ENCODE assay signal across 23 mouse cellular contexts in genomic region chr11:39963705-39964104, GRCm38 (mm10).
"Had no signal": no experiment of that assay in that cellular context is flagged by ENCODE, and none has a peak within 500 bp of the region (broad histone marks: within the 10 kb centered on the region; RNA-seq: fewer than 3 reads in every experiment).

No protein-coding gene starts in this region.

- H3K27me3 ChIP-seq: forebrain, embryonic 15.5 days; heart, embryonic 13.5 days; heart, embryonic 15.5 days; hindbrain, embryonic 13.5 days; hindbrain, embryonic 15.5 days; limb, embryonic 13.5 days; limb, embryonic 15.5 days; liver, embryonic 12.5 days had no signal

- H3K36me3 ChIP-seq: forebrain, embryonic 15.5 days; heart, embryonic 13.5 days; heart, embryonic 15.5 days; hindbrain, embryonic 13.5 days; hindbrain, embryonic 15.5 days; limb, embryonic 13.5 days; limb, embryonic 15.5 days; liver, embryonic 12.5 days had no signal

- H3K4me2 ChIP-seq: forebrain, embryonic 15.5 days; heart, embryonic 11.5 days; heart, embryonic 13.5 days; heart, embryonic 15.5 days; hindbrain, embryonic 13.5 days; hindbrain, embryonic 15.5 days; limb, embryonic 13.5 days; limb, embryonic 15.5 days; liver, embryonic 12.5 days had no signal

- DNase-seq: gastrocnemius, adult 2 months; gastrocnemius, postnatal 10 days; gastrocnemius, postnatal 25 days; heart, adult 2 months; heart, postnatal 14 days; heart, postnatal 36 days; kidney, adult 18-20 months; kidney, postnatal 10 days; kidney, postnatal 4 days; layer of hippocampus, adult 9-11 months; layer of hippocampus, postnatal 36 days; left cerebral cortex, postnatal 4 days had no signal

- H3K9me3 ChIP-seq: forebrain, embryonic 15.5 days; heart, embryonic 13.5 days; heart, embryonic 15.5 days; hindbrain, embryonic 13.5 days; hindbrain, embryonic 15.5 days; limb, embryonic 13.5 days; limb, embryonic 15.5 days; liver, embryonic 12.5 days had no signal

- ATAC-seq: forebrain, embryonic 15.5 days; hindbrain, postnatal 0 days; liver, embryonic 12.5 days had no signal

- H3K27ac ChIP-seq: forebrain, embryonic 15.5 days; gastrocnemius, adult 2 months; heart, adult 2 months; heart, embryonic 13.5 days; heart, embryonic 15.5 days; hindbrain, embryonic 13.5 days; hindbrain, embryonic 15.5 days; hindbrain, postnatal 0 days; limb, embryonic 13.5 days; limb, embryonic 15.5 days; liver, embryonic 12.5 days; liver, embryonic 14.5 days had no signal

- H3K9ac ChIP-seq: forebrain, embryonic 15.5 days; heart, embryonic 13.5 days; heart, embryonic 15.5 days; hindbrain, embryonic 13.5 days; hindbrain, embryonic 15.5 days; limb, embryonic 13.5 days; limb, embryonic 15.5 days; liver, embryonic 12.5 days; liver, embryonic 14.5 days had no signal

- H3K4me1 ChIP-seq: forebrain, embryonic 15.5 days; heart, embryonic 13.5 days; heart, embryonic 15.5 days; hindbrain, embryonic 13.5 days; hindbrain, embryonic 15.5 days; limb, embryonic 13.5 days; limb, embryonic 15.5 days; liver, embryonic 12.5 days had no signal

- H3K4me3 ChIP-seq: forebrain, embryonic 15.5 days; gastrocnemius, adult 2 months; heart, adult 2 months; heart, embryonic 13.5 days; heart, embryonic 15.5 days; hindbrain, embryonic 13.5 days; hindbrain, embryonic 15.5 days; limb, embryonic 13.5 days; limb, embryonic 15.5 days; liver, embryonic 12.5 days had no signal
